Mouse (Mus musculus) testis, adult 10 weeks (tissue): ENCODE results near the gene Cdh9. TPM values are rescaled to one million over a fixed set of nuclear protein-coding genes. Genes with fewer than 3 reads are reported as not detected.

Experiments
- polyA plus RNA-seq: library from polyadenylated mRNA; stranded (reverse); fragments of 350-450 nt; fragmentation: Illumina TruSeq; extraction: RNeasy Lipid Tissue Mini Kit (QIAGEN cat#74804); gene quantifications from one replicate; pipeline ENCODE4 v1.2.3, GENCODE M21; 2014; ENCODE audit warnings: low read depth, low replicate concordance

The Cdh9 gene
- 1.0 TPM for polyA plus RNA-seq

DNA sequence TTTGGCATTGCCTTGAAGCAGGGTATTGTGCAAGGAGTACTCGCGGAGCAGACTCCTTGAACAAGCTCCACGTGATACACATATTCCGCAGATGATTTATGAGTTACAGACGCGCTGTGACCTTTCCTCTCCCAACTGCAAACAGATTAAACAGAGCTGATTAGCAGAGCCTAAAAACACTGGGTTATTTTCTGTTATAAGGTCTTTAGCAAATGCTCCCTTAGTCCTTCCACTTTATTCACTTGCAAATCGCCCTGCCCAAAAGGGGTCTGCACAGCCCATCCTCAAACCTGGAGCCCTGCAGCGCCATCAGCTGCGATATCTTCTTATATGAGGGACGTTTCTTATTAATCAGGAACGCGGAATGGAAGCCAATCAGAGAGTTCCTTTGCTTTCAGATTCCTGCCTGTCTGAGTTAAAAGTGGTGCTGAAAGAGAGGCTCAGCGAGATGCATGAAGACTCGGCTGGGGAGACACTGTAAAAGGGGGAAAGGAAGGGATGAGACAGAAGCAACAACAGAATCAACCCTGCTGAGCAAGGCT, at the start of gene Cdh9:
Gene Cdh9, plus strand, starts transcription at position 287 of the 542 bp plus-strand sequence.

